Mouse (Mus musculus): ENCODE measurements around the gene Ddi2.

DNA sequence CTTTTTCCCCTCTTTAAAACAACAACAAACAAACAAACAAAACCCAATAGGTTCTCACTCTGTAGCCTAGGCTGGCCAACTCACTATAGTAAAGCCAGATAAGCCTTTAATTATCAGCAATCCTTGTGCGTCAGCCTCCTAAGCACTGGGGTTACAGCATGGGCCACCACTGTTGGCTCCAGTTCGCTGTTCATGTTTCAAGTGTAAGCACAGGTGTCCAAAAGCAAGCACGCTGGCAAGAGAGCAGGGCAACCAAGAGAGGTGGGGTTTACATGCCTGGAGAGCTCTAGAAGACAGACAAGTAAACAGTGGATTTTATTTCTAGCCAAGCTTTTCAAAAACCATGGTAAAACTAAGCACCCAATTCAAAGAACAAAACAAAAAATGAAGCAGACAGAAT is 37.1 kb downstream of the Ddi2 start:
- TF ChIP-seq ZC3H11A (IDR thresholded peaks at IDR 0.05; ENCODE audit: borderline replicate concordance, low read depth, low read length), result no peak
- no peak for TF ChIP-seq ZNF384 (IDR thresholded peaks at IDR 0.05; ENCODE audit: low read depth, low read length)
- no peak for TF ChIP-seq CHD2 (IDR thresholded peaks at IDR 0.05; ENCODE audit: low read depth, low read length)

All from ES-E14 (cell line).